ENCODE assay signal across 9 mouse cellular contexts in genomic region chr13:51345839-51346550, GRCm38 (mm10).
DNase-seq lines count a peak whose midpoint lies in the region; ATAC-seq lines count a peak whose summit lies in the region.
"Had no signal": no experiment of that assay in that cellular context is flagged by ENCODE, and none has a peak within 500 bp of the region (broad histone marks: within the 10 kb centered on the region; RNA-seq: fewer than 3 reads in every experiment).

No protein-coding gene starts in this region.

- peak overlapping the region; percentile 86 for H3K27ac ChIP-seq in embryonic facial prominence, embryonic 13.5 days
- H3K27ac ChIP-seq in midbrain, embryonic 13.5 days, result peak overlapping the region; percentile 80
- H3K27ac ChIP-seq: liver, embryonic 14.5 days had no signal

- H3K4me1 ChIP-seq in embryonic facial prominence, embryonic 13.5 days, result peaks cover 46% of the 10 kb centered on the region
- H3K4me1 ChIP-seq in midbrain, embryonic 13.5 days (replicated peaks), result peaks cover 23% of the 10 kb centered on the region

- H3K4me3 ChIP-seq in embryonic facial prominence, embryonic 13.5 days, result no peak overlapping the region
- H3K4me3 ChIP-seq in midbrain, embryonic 13.5 days (replicated peaks), result no peak overlapping the region

- peak; percentile 78; the same call in 1 of the 2 replicates for ATAC-seq in embryonic facial prominence, embryonic 13.5 days (ENCODE audit: insufficient number of reproducible peaks, insufficient read depth, low FRiP score, low TSS enrichment, low read depth)
- peak; percentile 82 for ATAC-seq in midbrain, embryonic 13.5 days

- WGBS in embryonic facial prominence, embryonic 13.5 days, result 5% methylated on average over 8 of the region's 8 CpGs
- WGBS in midbrain, embryonic 13.5 days, result 13% methylated on average over 8 of the region's 8 CpGs

- DNase-seq in gastrocnemius, adult 18-20 months (ENCODE audit: low spot score), result peak; percentile 46
- DNase-seq in gastrocnemius, postnatal 10 days, result no peak
- DNase-seq in heart, postnatal 4 days, result peak; percentile 19
- no peak for DNase-seq in spleen, postnatal 36 days (ENCODE audit: low spot score in 2 of 2)
- no peak for DNase-seq in cerebellum, adult 9-10 months
- DNase-seq in cerebellum, adult 18-20 months, result no peak

- H3K9me3 ChIP-seq in embryonic facial prominence, embryonic 13.5 days, result no peaks in the 10 kb centered on the region
- 0 out of 2 replicates have a peak, but pooled peaks cover 4% of the 10 kb centered on the region for H3K9me3 ChIP-seq in midbrain, embryonic 13.5 days

- no peak overlapping the region for H3K9ac ChIP-seq in embryonic facial prominence, embryonic 13.5 days
- peak overlapping the region; percentile 19; the same call in 1 of the 2 replicates for H3K9ac ChIP-seq in midbrain, embryonic 13.5 days (replicated peaks)
- H3K9ac ChIP-seq: liver, embryonic 14.5 days had no signal

- no peaks in the 10 kb centered on the region for H3K27me3 ChIP-seq in embryonic facial prominence, embryonic 13.5 days
- no peaks in the 10 kb centered on the region for H3K27me3 ChIP-seq in midbrain, embryonic 13.5 days

- H3K4me2 ChIP-seq in embryonic facial prominence, embryonic 13.5 days, result peak overlapping the region; percentile 34
- no peak overlapping the region for H3K4me2 ChIP-seq in midbrain, embryonic 13.5 days (replicated peaks)

- H3K36me3 ChIP-seq in embryonic facial prominence, embryonic 13.5 days, result no peaks in the 10 kb centered on the region
- H3K36me3 ChIP-seq in midbrain, embryonic 13.5 days, result no peaks in the 10 kb centered on the region

Comparison
In these comparisons a context has a peak if more than half of its experiments do, and no peak if none do; other contexts are left out.
1. DNase-seq: peak in gastrocnemius, adult 18-20 months (single experiment) and heart, postnatal 4 days (single experiment); none in gastrocnemius, postnatal 10 days (single experiment), spleen, postnatal 36 days (0 of 2), cerebellum, adult 9-10 months (single experiment) and cerebellum, adult 18-20 months (0 of 2).